Mouse (Mus musculus): ENCODE measurements around the gene Smpd2. TPM values are rescaled to one million over a fixed set of nuclear protein-coding genes. Genes with fewer than 3 reads are reported as not detected.
A peak's percentile ranks its signal among the peaks of the same experiment; 100 is the strongest.

The Smpd2 gene
- polyA plus RNA-seq, 1 experiment from 2014 or later, result 43.7 TPM

DNA sequence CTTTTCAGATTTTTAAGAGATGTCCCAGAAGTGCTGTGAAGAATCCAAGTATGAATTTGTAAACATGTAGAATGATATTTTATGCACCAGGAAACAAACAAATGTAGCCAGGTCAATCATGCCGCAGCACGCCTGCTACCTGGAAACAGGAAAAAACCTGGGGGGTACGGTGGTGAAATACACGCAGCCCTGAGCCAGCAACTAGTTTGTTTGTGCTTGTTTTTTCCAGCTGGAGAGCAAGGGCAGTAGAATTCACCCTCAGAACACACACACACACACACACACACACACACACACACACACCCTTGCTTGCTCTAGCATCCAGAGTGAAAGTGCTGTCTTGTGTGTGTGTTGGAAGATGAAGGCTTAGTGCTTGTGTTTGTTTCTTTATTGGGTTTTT lies 942 bp upstream of the Smpd2 start:
- ChIA-PET CTCF (no interaction called here), POLR2A (interaction anchor here (0.6 to 1.3 kb wide), 6 partner anchors 14 to 1643 kb away, joined by 3 to 4 read pairs (median 3); no protein-coding TSS in a partner anchor)
- DNase-seq (ENCODE audit: low read depth, low spot score) (no peak), ATAC-seq (no peak)
- no peaks in the 10 kb centered on the region for H3K27me3 ChIP-seq
- in situ Hi-C loops (cut with MboI; ENCODE audit: low pct_unique_long_range_greater_than_20kb), result no loop called here
- no peak for TF ChIP-seq CTCF (IDR thresholded peaks at IDR 0.05)

- no peaks in the 10 kb centered on the region for H3K27me3 ChIP-seq
- no peak for DNase-seq (ENCODE audit: low read depth, low spot score)
- ATAC-seq, result peak; percentile 3
- no peak for TF ChIP-seq CTCF (IDR thresholded peaks at IDR 0.05)
- ChIA-PET POLR2A (interaction anchor here (0.6 to 1.3 kb wide), 4 partner anchors 13 to 1644 kb away, joined by 3 to 6 read pairs (median 4); partner anchors contain the start of gene Zbtb24), CTCF (interaction anchor here (1.0 kb wide), 1 partner anchor 14 kb away, joined by 3 read pairs; the partner anchor contains the start of gene Mical1)
- in situ Hi-C loops (cut with MboI; ENCODE audit: low pct_unique_long_range_greater_than_20kb), result no loop called here
Observed at GRCm38 (mm10) chr10:41490518-41490873, 327 bp upstream of the Smpd2 start.

DNA sequence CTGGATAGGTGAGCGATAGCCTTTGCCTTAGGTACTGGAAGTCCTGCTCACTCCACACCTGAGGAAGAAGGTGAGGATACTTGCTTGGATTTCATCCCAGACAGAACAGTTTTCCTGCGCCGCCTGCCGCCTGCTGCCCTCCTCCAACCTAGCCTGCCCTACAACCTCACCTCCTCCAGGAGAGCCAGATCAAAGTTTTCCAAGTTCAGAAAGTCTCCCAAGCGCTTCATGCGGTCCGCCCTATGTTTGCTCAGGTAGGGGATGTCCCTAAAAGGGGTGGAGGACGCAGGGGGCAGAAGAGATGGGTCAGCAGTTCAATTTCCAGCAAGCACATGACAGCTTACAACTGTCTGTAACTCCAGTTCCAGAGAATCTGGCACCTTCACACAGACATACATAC lies 875 bp downstream of the Smpd2 start:
- CTCF ChIA-PET, result interaction anchor here (1.0 kb wide), 3 partner anchors 13 to 186 kb away, joined by 3 read pairs; partner anchors contain the start of genes Ak9 and Mical1
- no peaks in the 10 kb centered on the region for H3K27me3 ChIP-seq
- in situ Hi-C loops (cut with MboI; ENCODE audit: low pct_unique_long_range_greater_than_20kb), result no loop called here
- TF ChIP-seq CTCF (IDR thresholded peaks at IDR 0.05), result no peak
- ATAC-seq, result no peak
- no peak for DNase-seq (ENCODE audit: low read depth, low spot score)
- POLR2A ChIA-PET, result interaction anchor here (1.1 to 1.3 kb wide), 2 partner anchors 36 to 39 kb away, joined by 3 to 6 read pairs; partner anchors contain the start of gene Zbtb24

DNA sequence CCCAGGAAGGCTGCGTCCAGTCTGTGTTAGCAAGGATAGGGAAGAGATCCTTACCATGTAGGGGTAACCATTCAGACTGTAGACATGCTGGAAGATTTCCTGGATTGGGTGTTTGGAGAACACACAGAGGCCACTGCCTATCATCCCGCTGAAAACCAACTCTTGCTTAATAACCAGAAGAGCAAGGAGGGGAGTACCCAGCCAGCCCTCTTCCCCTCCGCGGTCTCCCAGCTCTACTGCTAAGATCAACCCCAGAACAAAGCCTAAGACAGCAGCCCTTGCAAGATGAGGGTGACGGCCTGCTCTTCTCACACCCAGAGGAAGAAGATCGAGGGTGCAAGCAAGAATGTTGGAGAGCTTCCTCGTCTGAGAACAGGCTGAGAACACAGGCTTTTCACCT lies 1.3 kb downstream of the Smpd2 start:
- no peaks in the 10 kb centered on the region for H3K27me3 ChIP-seq
- DNase-seq (ENCODE audit: low read depth, low spot score) (no peak), ATAC-seq (no peak)
- POLR2A ChIA-PET, result interaction anchor here (1.1 kb wide), 1 partner anchor 36 kb away, joined by 3 read pairs; no protein-coding TSS in a partner anchor
- CTCF ChIA-PET, result no interaction called here
- in situ Hi-C loops (cut with MboI; ENCODE audit: low pct_unique_long_range_greater_than_20kb), result no loop called here
- TF ChIP-seq CTCF (IDR thresholded peaks at IDR 0.05), result no peak

DNA sequence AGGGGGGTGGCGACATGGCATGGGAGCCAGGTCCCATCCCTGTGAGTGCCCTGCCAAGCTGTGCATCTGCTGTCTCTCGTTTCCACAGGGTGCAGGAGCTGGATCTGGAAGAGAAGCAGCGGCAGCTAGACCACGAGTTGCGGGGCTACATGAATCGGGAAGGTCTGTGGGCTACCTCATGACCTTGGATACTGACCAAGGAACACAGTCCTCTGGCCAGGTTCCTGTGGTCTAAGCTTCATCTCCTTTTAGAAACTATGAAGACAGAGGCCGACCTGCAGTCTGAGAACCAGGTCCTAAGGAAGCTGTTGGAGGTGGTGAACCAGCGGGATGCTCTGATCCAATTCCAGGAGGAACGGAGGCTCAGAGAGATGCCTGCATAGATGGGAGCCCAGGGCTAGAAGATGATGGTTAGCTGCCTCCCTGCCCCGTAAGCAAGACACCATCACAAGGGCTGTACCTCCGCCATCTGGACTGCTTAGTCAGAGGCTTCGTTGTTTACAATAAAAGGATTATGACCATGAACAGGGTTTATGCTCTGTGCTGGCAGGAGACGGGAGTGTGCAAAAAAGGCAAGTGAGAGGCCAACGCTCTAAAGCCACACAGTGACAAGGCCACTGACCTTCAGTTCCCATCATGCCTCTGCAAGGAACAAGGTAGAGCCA lies 3.5 kb downstream of the Smpd2 start:
- in situ Hi-C loops (cut with MboI; ENCODE audit: low pct_unique_long_range_greater_than_20kb), result no loop called here
- TF ChIP-seq CTCF (IDR thresholded peaks at IDR 0.05), result no peak
- CTCF ChIA-PET, result no interaction called here

GRCm38 (mm10) chr10:41485778-41486177 lies 4.4 kb downstream of the Smpd2 start:
- no peak for DNase-seq (ENCODE audit: low read depth, low spot score)
- ChIA-PET POLR2A (no interaction called here), CTCF (no interaction called here)
- in situ Hi-C loops (cut with MboI; ENCODE audit: low pct_unique_long_range_greater_than_20kb), result no loop called here
- no peak for TF ChIP-seq CTCF (IDR thresholded peaks at IDR 0.05)
- ATAC-seq, result no peak
- H3K27me3 ChIP-seq, result no peaks in the 10 kb centered on the region

More for the DNA sequence above, 3.5 kb downstream of the Smpd2 start:
- POLR2A ChIA-PET, result interaction anchor here (0.6 kb wide), 1 partner anchor 100 kb away, joined by 8 read pairs; no protein-coding TSS in a partner anchor
- H3K27me3 ChIP-seq, result no peaks in the 10 kb centered on the region
- DNase-seq (ENCODE audit: low read depth, low spot score) (no peak), ATAC-seq (no peak)

DNA sequence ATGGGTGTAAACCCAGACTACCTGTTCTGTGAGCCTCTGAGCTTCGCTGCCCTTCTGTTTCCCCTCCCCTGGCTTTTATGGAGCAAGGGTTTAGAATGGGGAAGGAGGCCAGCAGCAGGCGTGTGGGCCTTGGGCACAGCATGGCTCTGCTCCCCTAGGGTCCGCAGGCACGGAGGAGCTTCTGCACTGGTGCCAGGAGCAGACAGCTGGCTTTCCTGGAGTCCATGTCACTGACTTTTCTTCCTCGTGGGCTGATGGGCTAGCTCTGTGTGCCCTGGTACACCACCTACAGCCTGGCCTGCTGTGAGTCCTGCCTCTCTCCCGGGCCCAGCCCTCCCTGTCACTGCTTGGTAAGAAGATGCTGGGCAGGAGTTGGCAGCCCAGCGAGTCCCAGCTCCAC lies 7.7 kb downstream of the Smpd2 start:
- ATAC-seq (no peak), DNase-seq (ENCODE audit: low read depth, low spot score) (no peak)
- ChIA-PET CTCF (no interaction called here), POLR2A (no interaction called here)
- no peak for TF ChIP-seq CTCF (IDR thresholded peaks at IDR 0.05)
- no peaks in the 10 kb centered on the region for H3K27me3 ChIP-seq
- in situ Hi-C loops (cut with MboI; ENCODE audit: low pct_unique_long_range_greater_than_20kb), result no loop called here

GRCm38 (mm10) chr10:41480938-41481880 lies 9.0 kb downstream of the Smpd2 start:
- TF ChIP-seq CTCF (IDR thresholded peaks at IDR 0.05), result no peak
- no peaks in the 10 kb centered on the region for H3K27me3 ChIP-seq
- no peak for ATAC-seq
- ChIA-PET POLR2A (no interaction called here), CTCF (interaction anchor here (1.2 kb wide), 1 partner anchor 20 kb away, joined by 3 read pairs; no protein-coding TSS in a partner anchor)
- DNase-seq (ENCODE audit: low read depth, low spot score), result no peak
- in situ Hi-C loops (cut with MboI; ENCODE audit: low pct_unique_long_range_greater_than_20kb), result no loop called here

- TF ChIP-seq CTCF (IDR thresholded peaks at IDR 0.05), result no peak
- no peak for ATAC-seq
- in situ Hi-C loops (cut with MboI; ENCODE audit: low pct_unique_long_range_greater_than_20kb), result no loop called here
- no peak for DNase-seq (ENCODE audit: low read depth, low spot score)
- no peaks in the 10 kb centered on the region for H3K27me3 ChIP-seq
- POLR2A ChIA-PET, result no interaction called here
- CTCF ChIA-PET, result interaction anchor here (1.4 kb wide), 1 partner anchor 27 kb away, joined by 3 read pairs; no protein-coding TSS in a partner anchor
Observed at GRCm38 (mm10) chr10:41479961-41480360, 10.2 kb downstream of the Smpd2 start.

DNA sequence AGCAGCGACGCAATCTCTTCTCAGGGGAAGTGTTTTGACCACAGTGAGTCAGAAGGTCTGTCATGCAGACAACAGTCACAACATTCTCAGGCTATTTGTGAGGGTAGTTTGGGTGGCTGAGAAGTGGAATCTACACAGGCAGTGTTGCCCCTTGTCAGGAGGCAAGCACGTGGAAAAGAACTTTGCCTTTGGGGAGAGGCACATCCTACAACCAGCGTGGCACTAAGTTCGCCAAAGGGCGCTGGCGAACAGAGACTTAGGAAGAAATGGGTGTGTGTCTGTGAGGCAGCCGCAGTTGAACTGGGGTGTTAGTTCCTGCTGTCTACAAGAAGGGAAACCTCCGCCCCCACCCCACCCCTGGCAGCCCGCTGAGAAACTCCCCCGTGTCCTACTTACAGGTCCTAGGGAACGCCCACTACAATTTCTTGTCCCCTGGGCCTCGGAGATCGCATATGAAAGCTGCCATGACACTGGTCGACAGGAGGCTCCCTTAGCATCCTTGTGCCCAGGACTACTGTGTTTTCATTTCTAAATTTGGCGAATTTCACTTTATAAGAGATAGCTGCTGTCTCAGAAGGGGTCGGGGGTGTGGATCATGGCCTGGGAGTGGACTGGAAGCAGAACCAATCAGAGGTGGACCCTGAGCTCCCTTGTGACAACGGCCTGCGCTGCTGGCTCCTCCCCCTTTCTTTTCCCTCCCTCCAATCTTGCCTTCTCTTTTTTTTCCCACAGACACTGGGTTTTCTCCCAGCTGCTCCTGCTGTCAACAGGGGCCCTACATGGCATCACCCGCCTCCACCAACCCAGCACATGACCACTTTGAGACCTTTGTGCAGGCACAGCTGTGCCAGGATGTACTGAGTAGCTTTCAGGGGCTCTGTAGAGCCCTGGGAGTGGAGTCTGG lies 12.6 kb downstream of the Smpd2 start:
- POLR2A ChIA-PET, result interaction anchor here (1.5 kb wide), 1 partner anchor 13 kb away, joined by 4 read pairs; the partner anchor contains the start of genes Ppil6 and Smpd2
- ATAC-seq, result peak; percentile 57

More for the DNA sequence above, 12.6 kb downstream of the Smpd2 start:
- no peak for DNase-seq (ENCODE audit: low read depth, low spot score)
- no peak for TF ChIP-seq CTCF (IDR thresholded peaks at IDR 0.05)
- in situ Hi-C loops (cut with MboI; ENCODE audit: low pct_unique_long_range_greater_than_20kb), result no loop called here
- H3K27me3 ChIP-seq, result no peaks in the 10 kb centered on the region
- CTCF ChIA-PET, result interaction anchor here (1.1 to 1.7 kb wide), 2 partner anchors 10 to 173 kb away, joined by 3 read pairs; partner anchors contain the start of gene Ak9
